Comparison of ENCODE assay signal across 24 mouse cellular contexts in the genomic region with DNA sequence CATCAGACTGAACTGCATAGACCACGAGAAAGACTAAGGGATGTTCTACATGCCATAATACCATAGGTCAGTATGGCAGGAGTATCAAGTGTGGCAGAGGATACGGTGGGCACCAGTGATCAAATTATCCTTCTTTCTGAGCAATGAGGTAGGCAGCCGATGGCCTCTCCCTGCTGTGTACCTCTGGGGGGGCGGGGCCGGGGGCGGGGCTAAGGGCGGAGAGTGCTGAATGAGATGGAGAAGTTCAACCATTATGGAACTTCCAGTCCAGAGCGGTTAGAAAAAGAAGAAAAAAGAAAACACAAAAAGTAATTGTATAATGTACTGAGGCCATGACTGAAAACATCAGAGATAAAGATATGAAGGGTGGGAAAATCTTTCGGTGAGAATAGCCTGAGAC.
DNase-seq lines count a peak whose midpoint lies in the region; ATAC-seq and TF ChIP-seq lines count a peak whose summit lies in the region.
"Had no signal": no experiment of that assay in that cellular context is flagged by ENCODE, and none has a peak within 500 bp of the region (broad histone marks: within the 10 kb centered on the region; RNA-seq: fewer than 3 reads in every experiment).

No protein-coding gene starts in this region.

- H3K4me2 ChIP-seq in liver, embryonic 11.5 days: no peak overlapping the region
- no peak overlapping the region for H3K4me2 ChIP-seq in CH12.LX (ENCODE audit: insufficient read depth, low read depth, poor library complexity, severe bottlenecking)
- H3K4me2 ChIP-seq: embryonic facial prominence, embryonic 13.5 days; embryonic facial prominence, embryonic 15.5 days; forebrain, embryonic 12.5 days had no signal

- ATAC-seq in liver, embryonic 11.5 days (replicated peaks; ENCODE audit: low FRiP score): no peak
- ATAC-seq: CD4-positive, CD25-positive, alpha-beta regulatory T cell, adult 4 months; forebrain, embryonic 14.5 days; forebrain, embryonic 16.5 days had no signal

- DNase-seq in liver: peak; percentile 28
- DNase-seq in liver, embryonic 11.5 days (ENCODE audit: low spot score): no peak
- DNase-seq in CH12.LX (ENCODE audit: extremely low read depth): peak; percentile 11
- peak; percentile 53 for DNase-seq in ZHBTc4 (ENCODE audit: low read depth, low spot score)
- no peak for DNase-seq in frontal cortex, adult 2 months (ENCODE audit: extremely low spot score in 1 of 2, low spot score in 1 of 2)
- DNase-seq: adrenal gland, adult 2 months; adrenal gland, postnatal 10 days; adrenal gland, postnatal 25 days; B cell, adult 2 months; cerebellum, adult 11 months; cerebellum, adult 18-20 months; cerebellum, adult 8-10 months; cerebellum, adult 9-11 months; cerebellum, postnatal 14 days; cerebellum, postnatal 36 days; embryo, embryonic 11 days had no signal

- no peak overlapping the region for H3K4me3 ChIP-seq in liver, embryonic 11.5 days (ENCODE audit: low read depth, low read length)
- no peak overlapping the region for H3K4me3 ChIP-seq in CH12.LX (replicated peaks in 1 of 3; ENCODE audit: low read depth in 2 of 3, low read length in 2 of 3, poor library complexity in 1 of 3)
- H3K4me3 ChIP-seq: embryonic facial prominence, embryonic 13.5 days; embryonic facial prominence, embryonic 15.5 days; erythroblast, embryonic 14.5 days; forebrain, embryonic 10.5 days; forebrain, embryonic 12.5 days had no signal

- no peak for TF ChIP-seq CTCF in CH12.LX (conservative IDR thresholded peaks at IDR 0.05 in 1 of 2, IDR thresholded peaks at IDR 0.05 in 1 of 2; ENCODE audit: low read depth in 2 of 2, low read length in 2 of 2)

- no peaks in the 10 kb centered on the region for H3K79me2 ChIP-seq in CH12.LX (replicated peaks; ENCODE audit: control insufficient read depth, extremely low read depth, insufficient read depth, poor library complexity, severe bottlenecking)

- dilution Hi-C loops in CH12.LX (cut with MboI; ENCODE audit: extremely low pct_ligation_motif_present, extremely low pct_unique_long_range_greater_than_20kb, low sequenced_read_pairs): no loop called here

- no peak for TF ChIP-seq RAD21 in CH12.LX (IDR thresholded peaks at IDR 0.05; ENCODE audit: low read depth, low read length)

- no peaks in the 10 kb centered on the region for H3K9me3 ChIP-seq in liver, embryonic 11.5 days (ENCODE audit: control insufficient read depth, low read length)
- peaks cover 8% of the 10 kb centered on the region for H3K9me3 ChIP-seq in CH12.LX (replicated peaks; ENCODE audit: low read length)
- H3K9me3 ChIP-seq: embryonic facial prominence, embryonic 13.5 days; embryonic facial prominence, embryonic 15.5 days; forebrain, embryonic 10.5 days; forebrain, embryonic 12.5 days had no signal

- in situ Hi-C loops in CH12.LX (cut with MboI; ENCODE audit: low pct_ligation_motif_present, low pct_unique_long_range_greater_than_20kb, low sequenced_read_pairs): no loop called here

- TF ChIP-seq POLR2A in CH12.LX (IDR thresholded peaks at IDR 0.05; ENCODE audit: low read depth, low read length): no peak

- H3K4me1 ChIP-seq in liver, embryonic 11.5 days (replicated peaks; ENCODE audit: control insufficient read depth, insufficient read depth, low read length): no peaks in the 10 kb centered on the region; the same call in 1 of the 2 replicates
- no peaks in the 10 kb centered on the region for H3K4me1 ChIP-seq in CH12.LX (ENCODE audit: control insufficient read depth in 1 of 2, insufficient read depth in 2 of 2)

- no peaks in the 10 kb centered on the region for H3K27me3 ChIP-seq in liver, embryonic 11.5 days (replicated peaks; ENCODE audit: control insufficient read depth, insufficient read depth, low read length)
- H3K27me3 ChIP-seq in CH12.LX (replicated peaks): peaks cover 83% of the 10 kb centered on the region
- H3K27me3 ChIP-seq: embryonic facial prominence, embryonic 13.5 days; embryonic facial prominence, embryonic 15.5 days had no signal

- H3K9ac ChIP-seq in liver, embryonic 11.5 days (ENCODE audit: low read depth, low read length): no peak overlapping the region
- H3K9ac ChIP-seq in CH12.LX (ENCODE audit: insufficient read depth, low read depth): no peak overlapping the region
- H3K9ac ChIP-seq: embryonic facial prominence, embryonic 13.5 days; embryonic facial prominence, embryonic 15.5 days; forebrain, embryonic 12.5 days had no signal

- no peak for TF ChIP-seq EP300 in CH12.LX (IDR thresholded peaks at IDR 0.05; ENCODE audit: low read length)

- no peak overlapping the region for H3K27ac ChIP-seq in liver, embryonic 11.5 days (ENCODE audit: low read depth, low read length)
- H3K27ac ChIP-seq in CH12.LX (ENCODE audit: insufficient read depth, low read depth): no peak overlapping the region
- H3K27ac ChIP-seq: embryonic facial prominence, embryonic 13.5 days; embryonic facial prominence, embryonic 15.5 days; forebrain, embryonic 10.5 days; forebrain, embryonic 12.5 days had no signal

- H3K36me3 ChIP-seq in liver, embryonic 11.5 days (ENCODE audit: control insufficient read depth, insufficient read depth, low read length): no peaks in the 10 kb centered on the region
- no peaks in the 10 kb centered on the region for H3K36me3 ChIP-seq in CH12.LX (replicated peaks in 1 of 2; ENCODE audit: control insufficient read depth in 1 of 2, insufficient read depth in 1 of 2, low read length in 1 of 2)
- H3K36me3 ChIP-seq: embryonic facial prominence, embryonic 13.5 days; embryonic facial prominence, embryonic 15.5 days; forebrain, embryonic 10.5 days; forebrain, embryonic 12.5 days had no signal

- 49% methylated on average over 9 of the region's 9 CpGs for WGBS in liver, embryonic 11.5 days

TF ChIP-seq in CH12.LX, 34 proteins besides CTCF, POLR2A, EP300 and RAD21:
- TF ChIP-seq RCOR1 (conservative IDR thresholded peaks at IDR 0.05; ENCODE audit: low read depth, low read length) (no peak), UBTF (IDR thresholded peaks at IDR 0.05; ENCODE audit: low read depth, low read length) (no peak), POLR2AphosphoS2 (IDR thresholded peaks at IDR 0.05; ENCODE audit: low read depth, low read length) (no peak), JUN (IDR thresholded peaks at IDR 0.05; ENCODE audit: insufficient read depth, low read depth, low read length) (no peak), USF1 (IDR thresholded peaks at IDR 0.05; ENCODE audit: low read depth, low read length) (no peak), MAZ (IDR thresholded peaks at IDR 0.05; ENCODE audit: low read depth, low read length) (no peak), E2F4 (IDR thresholded peaks at IDR 0.05; ENCODE audit: insufficient replicate concordance, low read depth, low read length) (no peak), CHD2 (IDR thresholded peaks at IDR 0.05; ENCODE audit: low read length) (no peak), JUND (conservative IDR thresholded peaks at IDR 0.05; ENCODE audit: low read depth, low read length) (no peak), ELF1 (IDR thresholded peaks at IDR 0.05; ENCODE audit: low read depth, low read length) (no peak), NRF1 (IDR thresholded peaks at IDR 0.05; ENCODE audit: low read depth, low read length) (no peak), USF2 (conservative IDR thresholded peaks at IDR 0.05; ENCODE audit: low read depth, low read length) (no peak), IRF4 (IDR thresholded peaks at IDR 0.05; ENCODE audit: low read depth, low read length) (no peak), ZKSCAN1 (IDR thresholded peaks at IDR 0.05; ENCODE audit: borderline replicate concordance, low read depth, low read length) (no peak), TCF12 (IDR thresholded peaks at IDR 0.05; ENCODE audit: low read depth, low read length) (no peak), MYC (IDR thresholded peaks at IDR 0.05; ENCODE audit: low read depth, low read length) (no peak)

Comparison
In these comparisons a context has a peak if more than half of its experiments do, and no peak if none do; other contexts are left out.
1. DNase-seq: peak in liver (single experiment), CH12.LX (single experiment) and ZHBTc4 (single experiment); none in liver, embryonic 11.5 days (single experiment) and frontal cortex, adult 2 months (0 of 2).